Mouse (Mus musculus): ENCODE data around the gene Cpsf4l.

The Cpsf4l gene

DNA sequence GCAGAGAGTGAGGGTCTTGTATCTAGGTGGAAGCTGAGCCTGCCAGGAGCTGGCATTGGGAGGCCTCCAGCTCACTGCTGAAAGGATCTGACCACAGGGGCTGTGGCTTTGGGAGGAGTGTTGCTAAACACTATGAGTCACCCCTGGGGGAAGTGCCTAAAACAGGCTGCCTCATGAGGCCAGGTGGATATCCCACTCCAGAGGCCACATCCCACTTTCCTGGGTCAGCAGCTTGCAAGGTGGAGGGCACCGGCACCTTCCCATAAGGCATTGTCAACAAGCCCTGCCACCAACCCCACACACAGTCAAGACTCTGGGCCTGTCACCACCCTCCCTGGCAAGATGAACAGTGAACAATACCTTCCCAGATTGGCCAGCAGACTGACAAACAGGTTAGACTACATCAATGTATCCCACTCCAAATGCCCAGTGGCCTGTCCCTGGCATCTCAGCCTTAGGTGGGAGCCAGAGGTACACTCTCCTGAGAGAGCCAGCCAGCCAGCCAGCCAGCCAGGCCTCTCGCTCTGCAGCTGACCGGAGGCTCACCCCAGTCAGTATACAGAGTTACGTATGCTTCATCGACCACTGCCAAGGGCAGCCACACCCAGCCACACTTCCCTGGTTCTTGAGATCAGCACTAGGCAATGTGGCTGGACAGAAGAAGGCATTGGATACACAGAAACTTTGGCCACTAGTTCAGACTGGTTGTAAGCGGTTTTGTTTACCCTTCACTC lies 24.0 kb upstream of the Cpsf4l start:
- peak; percentile 64 for DNase-seq

GRCm38 (mm10) chr11:113731945-113732612 lies 22.3 kb upstream of the Cpsf4l start:
- no peak for DNase-seq

DNA sequence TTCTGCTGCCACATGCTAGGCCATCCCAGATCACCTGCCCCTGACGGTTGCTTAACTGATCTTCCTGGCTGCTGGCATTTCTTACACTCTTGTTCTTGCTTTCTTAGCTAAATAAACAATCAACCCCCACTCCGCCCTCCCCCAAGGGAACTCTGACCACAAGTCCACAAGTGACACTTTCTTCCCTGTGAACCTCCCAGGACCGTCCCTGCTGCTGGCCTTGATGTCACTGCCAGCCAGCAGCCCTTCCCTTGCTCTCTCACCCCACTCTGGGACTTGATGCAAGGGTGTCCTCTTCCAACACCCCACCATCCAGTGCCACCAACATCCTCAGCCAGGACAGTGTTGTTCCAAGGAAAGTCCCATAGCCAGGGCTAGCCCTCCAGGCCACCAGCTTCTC lies 21.1 kb upstream of the Cpsf4l start:
- no peak for DNase-seq

- DNase-seq, result no peak
Measured at GRCm38 (mm10) chr11:113729917-113730316, 20.1 kb upstream of the Cpsf4l start.

DNA sequence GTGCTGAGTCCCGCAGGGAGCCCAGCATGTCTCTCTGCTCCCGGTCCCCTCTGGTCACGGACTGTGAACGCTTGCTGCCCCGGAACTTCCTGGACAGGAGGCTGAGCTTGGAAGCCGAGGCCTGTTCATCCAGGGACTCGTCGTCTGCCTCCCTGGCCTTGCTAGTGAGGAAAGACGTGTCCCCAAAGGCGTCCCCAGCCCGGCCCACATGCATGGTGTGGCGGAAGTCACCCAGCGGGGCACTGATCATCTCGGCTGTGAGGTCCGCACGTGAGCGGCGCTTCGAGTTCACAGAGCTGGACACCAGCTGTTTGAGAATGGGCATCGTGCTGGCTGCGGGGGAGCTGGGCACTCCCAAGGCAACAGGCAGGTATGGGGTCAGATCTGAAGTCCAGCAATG lies 19.4 kb upstream of the Cpsf4l start:
- no peak for DNase-seq

- DNase-seq, result no peak
Measured at GRCm38 (mm10) chr11:113727992-113728391, 18.2 kb upstream of the Cpsf4l start.

- no peak for DNase-seq
Measured at GRCm38 (mm10) chr11:113726994-113727888, 17.4 kb upstream of the Cpsf4l start.

GRCm38 (mm10) chr11:113725235-113726048 lies 15.6 kb upstream of the Cpsf4l start:
- DNase-seq, result peak; percentile 91

GRCm38 (mm10) chr11:113722405-113723090 lies 12.7 kb upstream of the Cpsf4l start:
- no peak for DNase-seq

- peak; percentile 49 for DNase-seq
Measured at GRCm38 (mm10) chr11:113717767-113718424, 8.1 kb upstream of the Cpsf4l start.

- no peak for DNase-seq
Measured at GRCm38 (mm10) chr11:113716132-113716531, 6.3 kb upstream of the Cpsf4l start.

GRCm38 (mm10) chr11:113715078-113715674 lies 5.4 kb upstream of the Cpsf4l start:
- DNase-seq, result peak; percentile 84

DNA sequence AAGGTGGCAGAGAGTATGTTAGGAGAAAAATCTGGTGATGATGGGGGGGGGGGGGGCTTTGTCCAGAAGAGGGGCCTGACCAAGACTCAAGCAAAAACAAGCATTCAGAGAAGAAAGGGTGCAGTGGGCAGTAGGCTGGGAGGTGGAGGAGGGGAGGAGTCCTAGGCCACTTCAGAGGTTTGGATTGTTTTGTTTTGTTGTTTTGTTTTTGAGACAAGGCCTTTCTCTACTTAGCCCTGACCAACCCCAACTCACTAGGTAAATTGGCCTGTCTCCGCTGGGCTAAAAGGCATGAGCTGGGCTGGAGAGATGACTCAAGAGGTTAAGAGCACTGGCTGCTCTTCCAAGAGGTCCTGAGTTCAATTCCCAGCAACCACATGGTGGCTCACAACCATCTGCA lies 1.2 kb upstream of the Cpsf4l start:
- no peak for DNase-seq

DNA sequence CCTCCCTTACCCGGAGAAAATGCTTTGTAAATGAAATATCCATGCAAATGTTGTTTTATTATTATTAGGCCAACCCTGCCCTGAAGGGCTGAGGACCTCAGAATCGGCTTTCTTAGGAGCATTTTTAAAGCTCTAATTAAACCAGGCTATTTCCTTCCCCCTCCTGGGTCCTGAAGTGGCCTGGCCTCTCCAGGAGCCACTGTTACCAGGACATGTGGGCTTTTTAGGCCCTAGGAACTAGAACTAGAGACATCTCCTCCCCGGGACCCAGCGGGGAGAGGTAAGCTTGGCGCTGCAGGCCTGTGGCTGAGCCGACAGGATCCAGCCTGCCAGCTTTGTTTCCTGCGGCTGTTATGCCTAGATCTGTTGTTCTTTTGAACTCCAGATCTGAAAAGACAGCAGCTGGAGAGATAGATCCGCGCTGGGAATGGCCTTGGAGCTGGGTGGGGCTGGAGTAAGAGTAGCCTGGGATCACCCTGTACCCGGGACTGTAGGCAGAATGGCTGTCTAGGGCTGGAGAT lies 500 bp upstream of the Cpsf4l start:
- peak; percentile 83 for DNase-seq

GRCm38 (mm10) chr11:113709272-113709671 lies 545 bp downstream of the Cpsf4l start:
- DNase-seq, result peak; percentile 43

DNA sequence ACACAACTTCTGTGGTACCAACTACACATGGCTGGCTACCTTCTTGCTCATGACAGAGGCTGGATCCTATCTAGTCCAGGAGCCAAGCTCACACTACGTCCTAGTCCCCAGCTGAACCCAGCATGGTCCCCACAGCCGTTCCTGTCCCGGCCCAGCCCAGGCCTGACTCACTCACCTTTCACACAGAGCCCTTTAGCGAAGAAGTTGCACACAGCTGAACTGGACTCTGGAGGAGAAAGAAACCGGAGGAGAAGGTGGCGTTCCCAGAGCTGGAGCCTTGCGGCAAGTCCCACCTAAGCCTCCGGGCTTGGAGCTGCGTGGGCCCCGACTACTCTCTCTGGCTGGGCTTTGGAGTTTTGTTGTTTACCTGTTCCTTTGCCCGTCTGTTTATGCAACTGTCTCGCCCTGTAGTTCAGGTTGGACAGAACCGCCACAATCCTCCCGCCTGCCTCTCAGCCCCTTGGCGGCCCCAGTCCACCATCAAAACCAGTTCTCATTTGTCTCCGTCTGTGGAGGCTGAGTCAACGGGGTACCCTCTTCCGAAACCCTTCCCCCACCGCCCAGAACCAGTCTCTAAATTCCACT lies 1.1 kb downstream of the Cpsf4l start:
- DNase-seq, result peak; percentile 21

DNA sequence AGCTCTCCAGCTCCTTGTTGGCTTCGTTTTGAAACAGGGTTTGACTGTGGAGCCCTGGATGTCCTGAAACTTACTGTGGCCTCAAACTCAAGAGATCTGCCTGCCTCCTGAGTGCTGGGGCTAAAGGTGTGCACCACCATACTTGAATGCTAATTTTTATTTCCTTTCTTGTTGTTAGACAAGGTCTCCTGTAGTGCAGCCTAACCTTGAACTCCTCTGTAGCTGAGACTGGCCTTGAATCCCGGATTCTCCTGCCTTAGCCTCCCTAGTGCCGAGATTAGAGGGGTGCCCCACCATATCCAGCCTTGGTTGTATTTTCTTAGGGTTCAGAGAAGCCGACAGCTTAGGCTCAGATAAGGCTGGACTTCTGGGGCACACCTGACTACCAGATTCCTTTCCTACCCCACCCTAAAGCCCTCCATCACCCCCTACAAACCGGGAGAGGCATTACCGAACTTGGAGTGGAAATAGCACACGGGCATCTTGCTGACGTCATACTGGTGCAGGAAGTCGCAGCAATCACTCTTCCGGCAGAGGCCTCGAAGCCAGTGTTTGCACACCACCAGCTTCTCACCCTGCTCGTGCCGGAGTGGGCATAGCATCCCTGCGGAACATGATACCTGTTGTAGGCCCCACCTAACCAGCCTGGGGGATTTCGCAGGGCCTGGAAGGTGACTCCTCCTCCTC lies 3.7 kb downstream of the Cpsf4l start:
- no peak for DNase-seq

- peak; percentile 83 for DNase-seq
Measured at GRCm38 (mm10) chr11:113703758-113704157, 6.1 kb downstream of the Cpsf4l start.

- no peak for DNase-seq
Measured at GRCm38 (mm10) chr11:113699643-113700042, 10.2 kb downstream of the Cpsf4l start.

Data from retina, postnatal 1 day (tissue).